Mouse (Mus musculus): ENCODE measurements around the gene Col4a2. TPM values are rescaled to one million over a fixed set of nuclear protein-coding genes. Genes with fewer than 3 reads are reported as not detected.
A peak's percentile ranks its signal among the peaks of the same experiment; 100 is the strongest.

Gene Col4a2
- polyA plus RNA-seq, 1 experiment from 2014 or later = 189 TPM

- TF ChIP-seq EP300 (IDR thresholded peaks at IDR 0.05) (no peak), CTCF (IDR thresholded peaks at IDR 0.05) (no peak)
- H3K9me3 ChIP-seq (ENCODE audit: low read length) = no peaks in the 10 kb centered on the region
- H3K9ac ChIP-seq (replicated peaks; ENCODE audit: low read depth) = no peak overlapping the region
- no peaks in the 10 kb centered on the region for H3K36me3 ChIP-seq (ENCODE audit: insufficient read depth, low read length)
- no peaks in the 10 kb centered on the region for H3K27me3 ChIP-seq (replicated peaks; ENCODE audit: insufficient read depth, low read length)
- peaks cover 33% of the 10 kb centered on the region for H3K4me1 ChIP-seq (ENCODE audit: insufficient read depth, low read depth, low read length)
- WGBS = 67% methylated on average over 3 of the region's 3 CpGs
- DNase-seq (ENCODE audit: low spot score) (no peak), ATAC-seq (no peak)
- no peak overlapping the region for H3K27ac ChIP-seq (ENCODE audit: low read length)
- no peak overlapping the region for H3K4me2 ChIP-seq (replicated peaks; ENCODE audit: low read depth, low read length)
- H3K4me3 ChIP-seq (ENCODE audit: low read depth, low read length) = no peak overlapping the region
Observed at GRCm38 (mm10) chr8:11287139-11287538, 25.5 kb upstream of the Col4a2 start.

GRCm38 (mm10) chr8:11288286-11288685 lies 24.3 kb upstream of the Col4a2 start:
- H3K27me3 ChIP-seq (replicated peaks; ENCODE audit: insufficient read depth, low read length) = no peaks in the 10 kb centered on the region
- DNase-seq (ENCODE audit: low spot score) = peak; percentile 84
- H3K4me2 ChIP-seq (replicated peaks; ENCODE audit: low read depth, low read length) = no peak overlapping the region
- ATAC-seq = peak; percentile 61
- no peak overlapping the region for H3K4me3 ChIP-seq (ENCODE audit: low read depth, low read length)
- H3K9me3 ChIP-seq (ENCODE audit: low read length) = no peaks in the 10 kb centered on the region
- peak overlapping the region; percentile 66 for H3K27ac ChIP-seq (ENCODE audit: low read length)
- peaks cover 32% of the 10 kb centered on the region for H3K4me1 ChIP-seq (ENCODE audit: insufficient read depth, low read depth, low read length)
- TF ChIP-seq CTCF (IDR thresholded peaks at IDR 0.05) = no peak
- TF ChIP-seq EP300 (IDR thresholded peaks at IDR 0.05) = no peak
- WGBS = 53% methylated on average over 6 of the region's 6 CpGs
- no peak overlapping the region for H3K9ac ChIP-seq (replicated peaks; ENCODE audit: low read depth)
- no peaks in the 10 kb centered on the region for H3K36me3 ChIP-seq (ENCODE audit: insufficient read depth, low read length)

DNA sequence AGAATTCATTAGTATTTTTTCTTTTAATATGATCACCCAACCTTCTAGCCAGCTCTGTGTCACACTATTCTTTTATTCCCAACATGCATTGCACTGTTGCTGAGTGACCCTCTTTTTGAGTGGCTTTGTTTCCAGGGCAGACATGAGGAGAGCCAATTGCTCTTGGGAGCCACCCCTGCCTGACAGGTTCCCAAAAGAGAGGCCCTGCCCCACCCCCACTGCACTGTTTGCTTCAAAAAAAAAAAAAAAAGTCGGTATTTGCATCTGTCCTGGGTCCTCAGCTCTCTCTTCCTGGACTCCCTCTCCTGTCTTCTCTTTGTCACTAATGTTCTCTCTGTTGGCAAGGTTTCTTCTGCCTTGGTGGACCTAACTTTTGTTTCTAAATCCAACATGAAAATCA lies 22.1 kb upstream of the Col4a2 start:
- Histone ChIP-seq H3K9ac (replicated peaks; ENCODE audit: low read depth) (no peak overlapping the region), H3K4me2 (replicated peaks; ENCODE audit: low read depth, low read length) (no peak overlapping the region), H3K9me3 (ENCODE audit: low read length) (no peaks in the 10 kb centered on the region), H3K27ac (ENCODE audit: low read length) (no peak overlapping the region), H3K4me3 (ENCODE audit: low read depth, low read length) (no peak overlapping the region), H3K4me1 (ENCODE audit: insufficient read depth, low read depth, low read length) (peaks cover 20% of the 10 kb centered on the region; the same call in 1 of the 2 replicates), H3K36me3 (ENCODE audit: insufficient read depth, low read length) (no peaks in the 10 kb centered on the region), H3K27me3 (replicated peaks; ENCODE audit: insufficient read depth, low read length) (no peaks in the 10 kb centered on the region)
- WGBS = 14% methylated on average over 1 of the region's 1 CpGs
- ATAC-seq = peak; percentile 29; the same call in 1 of the 2 replicates
- TF ChIP-seq CTCF (IDR thresholded peaks at IDR 0.05) = no peak
- no peak for TF ChIP-seq EP300 (IDR thresholded peaks at IDR 0.05)
- DNase-seq (ENCODE audit: low spot score) = no peak

DNA sequence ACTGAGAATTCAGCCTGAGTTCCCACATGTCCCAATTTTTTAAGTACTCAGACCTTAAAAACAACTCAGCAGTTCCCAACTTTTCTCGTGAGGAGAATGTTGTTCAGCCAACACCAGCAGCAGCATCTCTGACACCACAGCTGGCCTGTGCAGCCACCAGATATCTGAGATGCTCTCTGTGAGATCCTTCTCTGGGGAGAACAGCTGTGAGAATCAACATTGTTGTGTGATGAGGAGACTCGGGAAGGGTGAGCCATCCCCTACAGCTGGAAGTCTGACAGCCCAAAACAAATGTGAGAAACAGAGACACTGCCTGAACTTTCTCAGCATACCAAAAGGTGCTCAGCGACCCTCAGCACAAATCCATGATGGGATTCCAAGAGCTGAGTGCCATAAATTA lies 20.0 kb upstream of the Col4a2 start:
- 37% methylated on average over 3 of the region's 3 CpGs for WGBS
- ATAC-seq = 0 out of 2 replicates have a peak, but pooled peaks have one; percentile 21
- no peak for TF ChIP-seq CTCF (IDR thresholded peaks at IDR 0.05)
- TF ChIP-seq EP300 (IDR thresholded peaks at IDR 0.05) = no peak
- Histone ChIP-seq H3K36me3 (ENCODE audit: insufficient read depth, low read length) (no peaks in the 10 kb centered on the region), H3K27me3 (replicated peaks; ENCODE audit: insufficient read depth, low read length) (no peaks in the 10 kb centered on the region), H3K4me3 (ENCODE audit: low read depth, low read length) (no peak overlapping the region), H3K9ac (replicated peaks; ENCODE audit: low read depth) (no peak overlapping the region), H3K27ac (ENCODE audit: low read length) (no peak overlapping the region), H3K9me3 (ENCODE audit: low read length) (no peaks in the 10 kb centered on the region), H3K4me1 (ENCODE audit: insufficient read depth, low read depth, low read length) (peaks cover 31% of the 10 kb centered on the region; the same call in 1 of the 2 replicates), H3K4me2 (replicated peaks; ENCODE audit: low read depth, low read length) (no peak overlapping the region)
- DNase-seq (ENCODE audit: low spot score) = peak; percentile 42

DNA sequence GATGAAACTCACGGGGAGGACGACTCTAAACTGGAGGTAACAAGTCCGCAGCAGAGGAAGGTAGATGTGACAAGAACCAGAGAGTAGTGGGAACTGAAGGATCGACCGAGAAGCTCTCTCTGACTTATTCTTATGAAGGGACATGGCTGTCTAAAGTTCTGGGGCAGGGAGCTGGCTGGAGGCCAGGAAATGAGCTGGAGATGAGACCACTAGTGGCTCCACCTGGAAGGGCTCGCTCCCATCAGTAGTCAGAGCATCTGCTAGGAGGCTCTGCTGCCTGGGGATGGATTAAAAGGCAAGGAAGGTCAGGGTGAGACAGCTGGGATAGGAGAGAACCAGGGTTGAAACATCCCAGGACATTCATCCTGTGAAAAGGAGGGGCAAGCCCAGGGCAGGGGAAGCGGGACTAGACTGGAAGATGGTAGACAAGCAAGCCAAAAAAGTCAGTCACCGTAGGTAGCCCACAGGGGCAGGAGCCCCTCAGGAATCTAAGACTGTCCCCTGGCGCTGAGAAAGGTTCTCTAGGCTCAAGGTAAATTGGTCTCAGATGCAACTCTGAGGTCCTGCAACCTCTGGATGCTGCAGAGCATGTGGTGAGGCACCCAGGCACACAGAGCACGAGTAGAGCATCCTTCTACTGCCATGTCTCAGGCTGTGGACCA lies 16.2 kb upstream of the Col4a2 start:
- Histone ChIP-seq H3K4me2 (replicated peaks; ENCODE audit: low read depth, low read length) (no peak overlapping the region), H3K4me3 (ENCODE audit: low read depth, low read length) (no peak overlapping the region), H3K36me3 (ENCODE audit: insufficient read depth, low read length) (no peaks in the 10 kb centered on the region), H3K27me3 (replicated peaks; ENCODE audit: insufficient read depth, low read length) (no peaks in the 10 kb centered on the region), H3K9ac (replicated peaks; ENCODE audit: low read depth) (no peak overlapping the region), H3K4me1 (ENCODE audit: insufficient read depth, low read depth, low read length) (peaks cover 31% of the 10 kb centered on the region; the same call in 1 of the 2 replicates), H3K27ac (ENCODE audit: low read length) (0 out of 2 replicates have a peak overlapping the region, but pooled peaks have one; percentile 29), H3K9me3 (ENCODE audit: low read length) (no peaks in the 10 kb centered on the region)
- TF ChIP-seq CTCF (IDR thresholded peaks at IDR 0.05) (0 out of 2 replicates have a peak, but pooled peaks have one; percentile 4), EP300 (IDR thresholded peaks at IDR 0.05) (no peak)
- ATAC-seq (no peak), DNase-seq (ENCODE audit: low spot score) (no peak)
- WGBS = 73% methylated on average over 10 of the region's 10 CpGs

GRCm38 (mm10) chr8:11297141-11297838 lies 15.3 kb upstream of the Col4a2 start:
- Histone ChIP-seq H3K4me1 (ENCODE audit: insufficient read depth, low read depth, low read length) (peaks cover 31% of the 10 kb centered on the region; the same call in 1 of the 2 replicates), H3K9me3 (ENCODE audit: low read length) (no peaks in the 10 kb centered on the region), H3K36me3 (ENCODE audit: insufficient read depth, low read length) (no peaks in the 10 kb centered on the region), H3K27ac (ENCODE audit: low read length) (0 out of 2 replicates have a peak overlapping the region, but pooled peaks have one; percentile 29), H3K9ac (replicated peaks; ENCODE audit: low read depth) (no peak overlapping the region), H3K4me3 (ENCODE audit: low read depth, low read length) (no peak overlapping the region), H3K4me2 (replicated peaks; ENCODE audit: low read depth, low read length) (no peak overlapping the region), H3K27me3 (replicated peaks; ENCODE audit: insufficient read depth, low read length) (no peaks in the 10 kb centered on the region)
- DNase-seq (ENCODE audit: low spot score) (peak; percentile 58), ATAC-seq (peak; percentile 43)
- TF ChIP-seq EP300 (IDR thresholded peaks at IDR 0.05) = peak; percentile 54; the same call in 1 of the 2 replicates
- TF ChIP-seq CTCF (IDR thresholded peaks at IDR 0.05) = no peak
- WGBS = 61% methylated on average over 8 of the region's 8 CpGs
